Mouse (Mus musculus) cerebellum, adult 9-11 months (tissue): ENCODE measurements around the gene Rreb1.

Source experiments
- DNase-seq: peaks from one replicate; pipeline ENCODE4 v3.0.0; 2022

Rreb1 gene

DNA sequence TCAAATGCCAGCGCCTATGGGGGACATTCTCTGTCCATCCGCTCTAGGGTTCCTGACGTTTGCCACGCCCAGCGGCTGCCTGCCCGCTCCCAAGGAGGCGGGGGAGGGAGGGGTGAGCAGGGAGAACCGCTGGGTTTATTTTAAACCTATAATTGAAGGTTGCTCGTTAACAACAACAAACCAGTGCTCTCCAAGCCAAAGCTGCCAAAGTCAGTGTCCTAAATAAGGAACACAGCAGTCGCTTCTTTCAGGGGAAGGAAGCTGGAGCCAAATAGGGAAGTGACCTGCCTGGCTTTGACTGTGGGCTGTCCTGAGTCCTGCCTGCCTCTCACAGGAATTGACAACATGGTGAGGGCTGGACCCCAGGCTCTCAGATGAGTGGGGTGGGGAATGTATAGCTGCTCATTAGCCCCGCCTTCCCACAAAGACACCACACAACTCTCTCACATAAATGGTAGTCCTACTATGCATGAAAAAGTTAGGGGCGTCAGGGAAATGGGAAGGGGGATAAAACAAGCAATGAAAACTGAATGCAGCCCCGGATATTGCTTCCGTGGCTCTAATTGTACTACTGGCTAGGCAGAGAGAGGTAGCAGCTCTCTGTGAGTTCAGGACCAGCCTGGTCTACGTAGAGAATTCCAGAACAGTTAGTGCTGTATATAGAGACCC, 181.2 kb downstream of the Rreb1 start:
- DNase-seq, result no peak

- no peak for DNase-seq
Observed at GRCm38 (mm10) chr13:37959936-37960335, 181.7 kb downstream of the Rreb1 start.

GRCm38 (mm10) chr13:37962541-37962940, 184.3 kb downstream of the Rreb1 start:
- DNase-seq, result no peak

- peak; percentile 50 for DNase-seq
Observed at GRCm38 (mm10) chr13:37963354-37964007, 185.3 kb downstream of the Rreb1 start.

DNA sequence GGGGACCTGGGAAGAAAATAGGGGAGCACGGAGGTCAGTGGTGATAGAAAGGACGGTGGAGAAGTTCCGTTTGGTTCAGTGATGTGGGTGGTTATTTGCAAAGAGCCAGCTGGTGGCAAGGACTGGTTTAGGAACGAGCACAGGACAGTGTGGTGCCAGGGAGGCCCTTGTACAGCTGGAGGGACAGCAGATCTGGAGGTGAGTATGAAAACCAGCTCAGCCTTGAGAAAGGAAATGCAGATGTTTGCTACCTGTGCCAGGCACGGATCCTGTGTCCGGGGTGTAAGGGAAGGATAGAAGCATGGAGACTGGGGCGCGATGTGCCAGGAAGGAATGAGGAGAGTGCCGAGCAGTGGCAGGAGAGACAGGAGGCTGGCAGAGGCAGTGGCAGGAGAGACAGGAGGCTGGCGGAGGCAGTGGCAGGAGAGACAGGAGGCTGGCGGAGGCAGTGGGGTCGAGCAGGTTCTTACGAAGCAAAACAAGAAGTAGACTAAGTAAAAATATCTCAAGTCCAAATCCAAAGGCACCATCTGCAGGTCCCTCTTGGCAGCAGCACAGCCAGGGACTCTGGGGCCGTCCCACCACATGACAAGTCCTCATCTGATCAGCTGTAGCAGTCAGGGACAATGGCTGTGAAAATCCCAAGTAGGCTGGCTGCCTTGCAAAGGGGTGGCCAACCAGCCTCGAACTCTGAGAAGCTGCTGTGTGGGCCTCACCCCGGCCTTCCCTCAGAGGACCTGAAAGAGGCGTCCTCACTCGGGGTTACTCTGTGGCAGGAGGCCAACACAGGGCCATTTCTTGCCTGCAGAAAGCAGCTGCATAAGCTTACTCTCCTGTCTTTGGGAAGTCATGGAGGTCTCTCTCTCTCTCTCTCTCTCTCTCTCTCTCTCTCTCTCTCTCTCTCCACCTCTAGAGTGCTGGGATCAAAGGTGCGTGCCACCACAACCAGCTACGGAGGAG, 186.2 kb downstream of the Rreb1 start:
- DNase-seq, result no peak

GRCm38 (mm10) chr13:37965126-37965914, 187.1 kb downstream of the Rreb1 start:
- no peak for DNase-seq

- DNase-seq, result no peak
Observed at GRCm38 (mm10) chr13:37966256-37967051, 188.3 kb downstream of the Rreb1 start.

DNA sequence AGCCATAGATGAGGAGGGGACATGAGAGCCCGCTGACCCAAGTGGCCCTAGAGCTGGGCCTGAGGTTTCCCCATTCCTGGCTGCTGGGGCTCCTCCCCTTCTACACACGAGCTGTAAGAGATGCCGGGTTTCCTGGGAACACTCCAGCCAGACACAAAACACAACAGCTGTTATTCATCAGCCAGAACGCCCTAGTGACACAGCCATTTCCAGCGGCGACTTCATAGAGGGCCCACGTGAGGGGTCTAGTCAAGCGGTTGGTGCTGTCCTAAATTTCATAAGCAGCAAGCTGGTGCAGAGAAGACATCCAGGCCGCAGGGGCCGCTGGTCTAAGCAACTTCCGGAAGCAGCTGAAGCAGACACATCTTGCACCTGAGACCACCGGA, 188.8 kb downstream of the Rreb1 start:
- DNase-seq, result no peak

DNA sequence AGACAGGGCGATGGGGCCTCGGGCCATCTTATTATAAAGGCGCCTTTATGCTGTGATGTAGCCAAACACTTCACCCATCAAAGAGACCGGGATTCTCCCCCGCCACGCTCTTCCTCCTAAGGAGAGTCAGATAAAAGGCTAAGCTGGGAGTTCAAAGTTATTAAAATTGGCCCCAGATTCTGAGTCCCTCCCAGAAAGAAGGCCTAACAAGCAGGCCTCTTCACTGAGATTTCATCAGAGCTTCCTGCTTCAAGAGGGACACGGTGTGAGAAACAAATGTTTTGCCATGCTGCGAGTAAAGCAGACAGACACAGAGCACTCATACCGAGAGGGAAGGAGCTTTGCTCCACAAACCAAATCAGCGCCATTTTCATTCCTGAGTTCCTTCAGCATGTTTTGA, 189.4 kb downstream of the Rreb1 start:
- no peak for DNase-seq

GRCm38 (mm10) chr13:37969337-37969736, 191.1 kb downstream of the Rreb1 start:
- DNase-seq, result peak; percentile 68

DNA sequence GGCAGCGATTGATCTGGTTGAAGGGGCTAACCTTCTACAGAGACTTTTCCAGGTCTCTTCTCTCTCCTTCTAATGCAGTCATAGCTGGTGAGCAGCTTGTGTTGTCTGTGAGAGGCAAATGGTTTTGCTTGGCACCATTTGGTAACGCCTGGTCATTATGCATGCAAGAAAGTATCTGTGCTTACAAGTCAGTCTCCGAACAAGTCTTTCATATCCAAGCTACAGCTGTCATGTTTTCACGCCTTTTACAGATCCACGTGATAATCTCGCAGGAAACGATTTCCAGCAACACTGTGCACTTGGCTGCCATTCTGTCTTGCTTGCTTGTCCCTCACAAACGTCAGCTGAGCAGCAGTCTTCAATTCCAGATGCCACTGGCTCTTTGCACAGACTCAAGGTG, 191.8 kb downstream of the Rreb1 start:
- no peak for DNase-seq

GRCm38 (mm10) chr13:37970887-37971530, 192.8 kb downstream of the Rreb1 start:
- no peak for DNase-seq

GRCm38 (mm10) chr13:37974036-37974435, 195.8 kb downstream of the Rreb1 start:
- DNase-seq, result no peak

- DNase-seq, result no peak
Observed at GRCm38 (mm10) chr13:37974731-37975130, 196.5 kb downstream of the Rreb1 start.

DNA sequence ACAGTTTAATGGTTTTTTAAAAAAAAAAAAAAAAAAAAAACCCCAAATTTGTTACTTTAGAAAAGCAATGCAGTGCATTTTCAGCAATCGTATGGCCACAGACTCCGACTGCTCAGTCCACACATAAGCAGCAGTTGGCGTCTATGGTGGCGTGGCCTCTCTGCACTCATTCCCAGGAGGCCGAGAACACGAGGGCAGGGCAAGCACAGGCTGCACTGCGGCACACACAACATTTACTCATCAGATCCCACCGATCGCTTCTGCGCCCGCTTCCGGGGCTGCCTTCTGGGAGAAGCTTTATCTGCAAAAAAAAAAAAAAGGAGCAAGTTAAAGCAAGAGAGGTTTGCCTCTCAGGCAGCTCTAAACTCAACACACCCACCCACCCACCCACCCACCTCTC, 201.3 kb downstream of the Rreb1 start:
- no peak for DNase-seq

DNA sequence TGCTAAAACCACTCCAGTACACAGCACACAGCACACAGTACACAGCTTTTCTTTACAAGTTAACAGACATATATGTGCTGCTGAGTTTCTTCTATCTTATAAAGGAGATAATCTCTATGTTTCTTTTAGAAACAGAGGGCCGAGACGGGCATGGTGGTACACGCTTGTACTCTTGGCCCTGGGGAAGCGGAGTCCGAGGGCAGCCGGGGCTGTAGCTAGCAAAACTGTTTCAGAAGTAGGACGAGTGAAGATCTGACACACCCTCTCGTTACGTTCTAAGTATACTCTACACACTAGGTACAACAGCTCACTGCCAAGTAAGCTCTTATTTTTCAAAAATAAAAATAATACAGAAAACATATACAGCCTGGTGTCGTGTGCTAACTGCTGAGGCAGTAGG, 202.1 kb downstream of the Rreb1 start:
- DNase-seq, result no peak

DNA sequence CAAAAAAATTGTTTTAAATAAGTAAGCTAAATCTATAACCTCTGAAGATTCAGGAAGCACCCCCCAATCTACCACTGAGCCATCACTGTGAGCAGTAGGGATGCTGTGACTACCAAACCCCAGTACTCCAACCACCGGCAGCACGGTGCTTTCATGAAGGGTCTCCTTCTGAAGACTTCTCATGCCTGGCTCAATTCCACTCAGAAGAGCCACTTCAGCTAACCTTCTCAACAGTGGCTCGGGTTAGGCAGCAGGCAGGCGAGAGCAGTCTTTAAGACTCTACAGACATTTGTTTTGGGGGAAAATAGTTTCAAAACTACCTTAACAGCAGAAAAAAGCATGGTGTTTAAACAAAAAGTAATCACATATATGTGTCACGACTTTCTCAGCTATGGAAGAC, 202.9 kb downstream of the Rreb1 start:
- no peak for DNase-seq

GRCm38 (mm10) chr13:37986166-37986565, 208.0 kb downstream of the Rreb1 start:
- DNase-seq, result no peak

DNA sequence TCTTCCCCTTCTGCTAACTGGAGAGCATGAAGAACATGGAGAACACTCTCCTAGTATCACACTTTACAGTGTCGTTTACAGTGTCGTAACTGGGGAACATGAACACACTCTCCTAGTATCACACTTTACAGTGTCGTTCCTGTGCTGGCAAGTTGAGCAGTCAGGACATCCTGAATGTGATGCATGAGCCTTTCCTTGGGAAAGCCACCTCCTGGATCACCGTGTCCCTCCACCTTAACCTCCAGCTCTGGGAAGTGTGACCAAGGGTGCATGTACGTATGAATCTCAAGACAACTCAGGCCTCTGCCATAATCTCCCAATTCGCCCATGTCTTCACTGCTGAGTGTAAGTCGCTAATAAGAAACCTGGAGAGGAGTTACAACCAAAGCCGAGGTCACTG, 211.5 kb downstream of the Rreb1 start:
- DNase-seq, result no peak

GRCm38 (mm10) chr13:37992638-37993371, 214.6 kb downstream of the Rreb1 start:
- peak; percentile 28 for DNase-seq

DNA sequence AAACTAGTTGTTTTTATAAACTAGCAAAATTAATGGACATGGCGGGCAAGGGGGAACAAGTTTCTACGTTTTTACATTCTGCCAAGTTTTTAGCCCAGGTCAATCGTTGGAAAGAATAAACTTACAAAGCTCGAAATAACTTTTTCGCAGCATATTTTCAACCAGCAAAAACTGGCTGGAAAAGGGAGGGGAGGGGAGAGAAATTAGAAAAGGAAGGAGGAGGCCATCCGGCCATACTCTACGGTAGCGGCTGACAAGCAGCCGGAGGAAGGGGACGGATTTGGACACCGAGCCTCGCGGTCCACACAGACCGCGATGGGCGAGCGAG, 215.1 kb downstream of the Rreb1 start:
- no peak for DNase-seq
